Mouse (Mus musculus) lung, embryonic 15.5 days (tissue): Measurements from ENCODE around the gene Lrmda. TPM values are rescaled to one million over a fixed set of nuclear protein-coding genes. Genes with fewer than 3 reads are reported as not detected.

Experiments used
- ATAC-seq: fragments of 200-750 bp; cut with Nextera tagmentation; 2 replicates; pipeline ENCODE4 v1.8.0; 2017; ENCODE audit warnings: moderate number of reproducible peaks, borderline replicate concordance; ENCODE audit not compliant: low FRiP score, low TSS enrichment; ENCODE audit errors: extremely low read depth
- H3K27ac ChIP-seq: fragments of 300-500 bp; sonication (generic); 2 replicates; pipeline ENCODE4 v1.5.1; 2015; ENCODE audit warnings: moderate library complexity, mild to moderate bottlenecking, inconsistent platforms
- H3K27me3 ChIP-seq: fragments of 300-500 bp; sonication (generic); 2 replicates; pipeline ENCODE4 v1.6.1; 2015; ENCODE audit warnings: inconsistent platforms
- H3K36me3 ChIP-seq: fragments of 300-500 bp; sonication (generic); 2 replicates; pipeline ENCODE4 v1.6.1; 2015; ENCODE audit warnings: inconsistent platforms
- H3K4me1 ChIP-seq: fragments of 300-500 bp; sonication (generic); 2 replicates; pipeline ENCODE4 v1.6.1; 2015; ENCODE audit warnings: inconsistent platforms
- H3K4me2 ChIP-seq: fragments of 300-500 bp; sonication (generic); 2 replicates; pipeline ENCODE4 v1.6.1; 2015; ENCODE audit warnings: inconsistent platforms, mild to moderate bottlenecking, moderate library complexity
- H3K4me3 ChIP-seq: fragments of 300-500 bp; sonication (generic); 2 replicates; pipeline ENCODE4 v1.5.1; 2015; ENCODE audit warnings: mild to moderate bottlenecking, inconsistent platforms
- H3K9ac ChIP-seq: fragments of 300-500 bp; sonication (generic); 2 replicates; pipeline ENCODE4 v1.6.1; 2015; ENCODE audit warnings: inconsistent platforms
- H3K9me3 ChIP-seq: fragments of 300-500 bp; sonication (generic); 2 replicates; pipeline ENCODE4 v1.6.1; 2016; ENCODE audit warnings: inconsistent platforms
- WGBS: fragments of 180-500 bp; shearing (Covaris S2); methylation state at CpG from one replicate; pipeline ENCODE4 v1.1.7; 2015; 5-methylcytosine and 5-hydroxymethylcytosine counted together
- polyA plus RNA-seq: library from polyadenylated mRNA; unstranded; fragments of >200 nt; fragmentation: Nextera tagmentation; extraction: Ambion mirVana; gene quantifications from 2 replicates; pipeline ENCODE4 v1.2.1, GENCODE M21; 2015

Gene Lrmda
- polyA plus RNA-seq, 1 experiment from 2014 or later: 0.39 TPM

DNA sequence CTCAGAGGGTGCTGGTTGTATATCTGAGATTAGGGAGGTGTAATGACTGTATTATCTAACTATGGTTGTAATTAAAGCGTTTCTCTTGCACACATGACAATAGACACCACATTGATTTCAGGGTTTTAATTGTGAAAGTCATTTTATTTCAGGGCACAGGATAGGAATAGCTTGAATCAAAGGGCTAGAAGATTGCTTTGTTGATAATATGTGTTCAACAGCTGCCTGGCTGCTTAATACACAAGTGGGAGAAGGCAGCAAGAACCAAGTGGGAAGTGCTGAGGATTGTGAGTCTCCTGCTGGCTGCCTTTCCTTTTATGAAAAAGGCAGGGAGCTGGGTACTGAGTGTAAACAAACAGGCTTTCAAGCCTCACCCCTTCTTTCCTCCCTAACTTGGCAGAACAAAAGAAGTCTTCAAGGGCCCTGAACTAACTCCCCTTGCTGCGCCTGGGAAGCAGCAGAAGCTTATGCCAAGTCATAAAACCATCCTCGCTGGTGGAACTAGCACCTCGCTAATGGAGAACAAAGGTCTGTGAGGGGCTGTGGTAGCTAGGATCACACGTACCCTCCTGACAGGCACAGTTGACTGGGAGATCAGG is 726.5 kb downstream of the Lrmda start:
- Histone ChIP-seq H3K9me3 (no peaks in the 10 kb centered on the region), H3K27me3 (no peaks in the 10 kb centered on the region), H3K36me3 (no peaks in the 10 kb centered on the region), H3K4me1 (peaks cover 35% of the 10 kb centered on the region), H3K4me2 (peak overlapping the region; percentile 25), H3K27ac (peak overlapping the region; percentile 88), H3K9ac (no peak overlapping the region), H3K4me3 (no peak overlapping the region)
- peak; percentile 87 for ATAC-seq
- 6% methylated on average over 5 of the region's 5 CpGs for WGBS

- Histone ChIP-seq H3K4me2 (no peak overlapping the region), H3K4me3 (no peak overlapping the region), H3K27me3 (no peaks in the 10 kb centered on the region), H3K4me1 (peaks cover 43% of the 10 kb centered on the region), H3K27ac (peak overlapping the region; percentile 22), H3K36me3 (no peaks in the 10 kb centered on the region), H3K9me3 (no peaks in the 10 kb centered on the region), H3K9ac (no peak overlapping the region)
- no peak for ATAC-seq
- WGBS: 72% methylated on average over 5 of the region's 5 CpGs
These were observed 728.3 kb downstream of the Lrmda start for GRCm38 (mm10) chr14:22747816-22748215.

DNA sequence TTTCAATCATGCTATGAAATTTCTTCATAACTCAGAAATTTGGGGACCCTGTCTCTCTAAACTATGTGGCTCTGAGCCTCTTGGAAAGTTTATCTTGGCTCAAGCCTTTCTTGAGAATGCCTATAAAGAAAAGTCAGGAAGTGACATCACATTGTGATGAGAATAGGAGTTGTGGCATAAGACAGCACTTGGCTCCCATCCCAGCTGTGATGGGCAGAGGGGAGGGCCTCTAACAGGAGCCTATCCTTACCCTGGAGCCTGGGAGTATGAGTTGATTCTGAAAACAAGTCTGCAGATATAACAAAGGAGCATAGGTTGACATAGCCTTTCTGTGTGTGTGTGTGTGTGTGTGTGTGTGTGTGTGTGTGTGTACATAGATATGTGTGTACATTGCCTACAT is 730.9 kb downstream of the Lrmda start:
- Histone ChIP-seq H3K27me3 (no peaks in the 10 kb centered on the region), H3K9ac (no peak overlapping the region), H3K9me3 (no peaks in the 10 kb centered on the region), H3K4me2 (no peak overlapping the region), H3K27ac (peak overlapping the region; percentile 95), H3K36me3 (no peaks in the 10 kb centered on the region), H3K4me1 (peaks cover 33% of the 10 kb centered on the region), H3K4me3 (no peak overlapping the region)
- no peak for ATAC-seq

DNA sequence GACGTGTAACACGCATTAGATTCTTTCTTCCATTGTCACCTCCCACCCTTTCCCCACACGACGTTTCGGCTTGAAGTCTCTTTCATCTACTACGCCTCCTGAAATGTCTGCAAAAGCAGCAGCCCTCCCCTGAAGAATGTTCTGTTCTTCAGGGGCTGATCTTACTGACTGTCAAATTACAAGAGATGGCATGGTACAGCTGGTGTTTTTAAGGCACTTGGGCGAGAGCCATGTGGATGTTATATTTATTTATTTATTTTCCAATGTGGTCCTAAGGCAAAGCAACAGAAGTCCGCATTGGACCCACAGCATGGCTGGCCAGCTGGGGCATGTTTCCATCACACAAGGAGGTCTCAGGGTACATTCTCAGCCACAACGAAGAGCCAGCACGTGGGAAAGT is 731.8 kb downstream of the Lrmda start:
- H3K27ac ChIP-seq: peak overlapping the region; percentile 95
- no peaks in the 10 kb centered on the region for H3K36me3 ChIP-seq
- no peaks in the 10 kb centered on the region for H3K27me3 ChIP-seq
- peak; percentile 90 for ATAC-seq
- no peak overlapping the region for H3K4me2 ChIP-seq
- WGBS: 35% methylated on average over 10 of the region's 10 CpGs
- no peaks in the 10 kb centered on the region for H3K9me3 ChIP-seq
- peaks cover 25% of the 10 kb centered on the region for H3K4me1 ChIP-seq
- no peak overlapping the region for H3K9ac ChIP-seq
- no peak overlapping the region for H3K4me3 ChIP-seq

DNA sequence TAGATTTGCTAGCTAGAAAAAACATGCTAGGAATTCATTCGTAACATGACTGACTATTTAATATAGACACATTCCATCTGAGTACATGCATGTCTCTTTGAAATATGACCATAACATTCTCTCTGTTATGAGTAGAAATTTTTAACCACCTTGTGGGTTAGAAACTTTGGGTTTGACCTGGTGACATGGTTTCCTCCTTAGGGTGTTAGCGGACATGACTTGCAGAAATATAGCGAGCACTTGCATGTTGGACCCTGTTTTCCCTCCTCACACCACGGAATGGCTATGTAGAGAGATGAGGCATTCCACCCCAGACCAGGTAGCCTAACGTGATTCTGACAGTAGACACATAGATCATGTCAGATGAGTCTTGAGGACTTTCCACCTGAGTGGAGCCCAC is 735.1 kb downstream of the Lrmda start:
- no peak for ATAC-seq
- Histone ChIP-seq H3K4me2 (no peak overlapping the region), H3K9ac (no peak overlapping the region), H3K27me3 (no peaks in the 10 kb centered on the region), H3K4me1 (peaks cover 33% of the 10 kb centered on the region), H3K36me3 (no peaks in the 10 kb centered on the region), H3K27ac (no peak overlapping the region), H3K9me3 (no peaks in the 10 kb centered on the region), H3K4me3 (no peak overlapping the region)
- WGBS: 83% methylated on average over 5 of the region's 5 CpGs

DNA sequence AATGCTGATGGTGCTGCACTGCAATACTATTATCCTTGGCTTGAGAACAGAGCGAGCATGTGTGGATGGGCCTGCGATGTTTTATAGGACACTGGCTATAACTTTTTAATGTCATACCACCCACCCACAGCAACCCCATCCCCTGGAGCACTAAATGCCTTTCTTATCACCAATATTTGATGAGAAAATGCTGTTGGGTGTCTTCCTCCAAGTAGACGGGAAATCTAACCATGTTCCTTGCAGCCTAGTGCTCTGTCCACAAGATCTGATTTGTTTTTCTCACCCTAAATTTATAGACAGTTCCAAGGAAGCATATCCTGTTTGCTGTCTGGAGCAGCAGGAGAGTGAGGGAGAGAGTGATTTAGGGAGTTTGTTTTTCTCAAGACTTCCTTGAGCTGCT is 738.0 kb downstream of the Lrmda start:
- Histone ChIP-seq H3K27me3 (no peaks in the 10 kb centered on the region), H3K36me3 (no peaks in the 10 kb centered on the region), H3K27ac (no peak overlapping the region), H3K4me1 (peaks cover 25% of the 10 kb centered on the region), H3K4me2 (no peak overlapping the region), H3K4me3 (no peak overlapping the region), H3K9ac (no peak overlapping the region), H3K9me3 (no peaks in the 10 kb centered on the region)
- WGBS: 87% methylated on average over 3 of the region's 3 CpGs
- no peak for ATAC-seq

DNA sequence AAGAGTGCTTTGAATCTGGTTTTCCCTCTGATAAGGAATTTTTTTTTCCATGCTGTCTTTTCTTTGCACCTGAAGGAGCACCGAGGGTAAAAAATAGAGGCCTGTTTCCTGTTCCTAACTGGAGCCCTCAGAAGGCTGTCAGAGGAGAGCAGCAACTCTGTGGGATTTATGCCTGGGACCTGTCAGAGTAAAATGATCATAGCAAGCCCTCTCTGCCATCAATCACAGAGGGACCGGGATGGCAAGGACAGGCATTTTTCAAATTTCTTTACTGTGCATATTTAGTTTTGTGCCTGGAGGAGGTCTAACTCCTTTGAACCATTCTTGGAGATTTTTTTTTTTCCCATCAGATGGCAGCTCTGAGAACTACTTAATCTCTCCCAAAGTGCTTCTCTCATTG is 739.7 kb downstream of the Lrmda start:
- Histone ChIP-seq H3K4me2 (no peak overlapping the region), H3K9ac (no peak overlapping the region)
- WGBS: 2% methylated on average over 2 of the region's 2 CpGs

GRCm38 (mm10) chr14:22759673-22760072 is 740.2 kb downstream of the Lrmda start:
- H3K4me2 ChIP-seq: no peak overlapping the region
- peaks cover 25% of the 10 kb centered on the region for H3K4me1 ChIP-seq
- no peaks in the 10 kb centered on the region for H3K9me3 ChIP-seq
- H3K4me3 ChIP-seq: no peak overlapping the region
- H3K36me3 ChIP-seq: no peaks in the 10 kb centered on the region
- peak overlapping the region; percentile 87 for H3K27ac ChIP-seq
- H3K9ac ChIP-seq: no peak overlapping the region
- peak; percentile 64; the same call in 1 of the 2 replicates for ATAC-seq
- no peaks in the 10 kb centered on the region for H3K27me3 ChIP-seq

More for the DNA sequence above, 739.7 kb downstream of the Lrmda start:
- Histone ChIP-seq H3K4me3 (no peak overlapping the region), H3K4me1 (peaks cover 25% of the 10 kb centered on the region), H3K27me3 (no peaks in the 10 kb centered on the region), H3K36me3 (no peaks in the 10 kb centered on the region), H3K9me3 (no peaks in the 10 kb centered on the region), H3K27ac (peak overlapping the region; percentile 87)
- ATAC-seq: no peak

DNA sequence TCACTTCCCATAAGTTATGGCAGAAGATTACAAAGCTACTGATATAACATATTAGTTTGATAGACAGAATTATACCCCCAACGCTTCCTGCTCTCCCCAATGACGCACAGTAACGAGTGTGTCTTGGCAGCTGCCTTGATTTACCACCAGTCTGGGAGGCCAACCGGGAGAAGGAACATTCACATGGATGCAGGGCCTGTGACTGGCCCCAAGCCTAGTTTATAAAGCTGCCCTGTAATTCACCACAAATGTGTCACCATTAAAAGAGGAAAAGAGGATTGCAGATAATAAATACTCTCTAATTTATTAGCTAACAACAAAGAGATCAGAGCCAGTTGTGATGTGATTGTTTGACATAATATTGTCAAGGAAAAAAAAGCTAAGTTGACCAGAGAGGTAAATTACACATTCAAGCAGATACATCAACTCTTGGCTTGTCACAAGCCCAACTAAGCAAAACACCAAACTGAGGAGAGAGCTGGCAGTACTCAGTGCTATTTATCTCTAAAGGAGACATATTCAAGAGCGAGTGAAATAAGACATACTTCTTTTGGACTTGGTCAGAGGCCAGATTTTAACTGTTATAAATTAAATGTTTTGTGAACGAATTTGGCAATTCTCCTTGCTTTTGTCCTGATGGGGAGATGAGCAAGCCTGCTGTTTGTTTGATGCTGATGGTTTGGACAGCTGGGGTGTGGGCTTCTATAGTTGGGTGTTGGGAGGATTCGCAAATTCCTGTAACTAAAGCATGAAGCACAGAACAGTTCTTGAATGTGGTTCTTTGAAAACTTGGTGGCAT is 740.9 kb downstream of the Lrmda start:
- H3K4me2 ChIP-seq: no peak overlapping the region
- H3K27ac ChIP-seq: peak overlapping the region; percentile 87
- no peaks in the 10 kb centered on the region for H3K36me3 ChIP-seq
- no peaks in the 10 kb centered on the region for H3K27me3 ChIP-seq
- ATAC-seq: peak; percentile 95
- WGBS: 32% methylated on average over 7 of the region's 7 CpGs
- H3K4me3 ChIP-seq: no peak overlapping the region
- no peak overlapping the region for H3K9ac ChIP-seq
- H3K9me3 ChIP-seq: no peaks in the 10 kb centered on the region
- peaks cover 25% of the 10 kb centered on the region for H3K4me1 ChIP-seq

- Histone ChIP-seq H3K4me2 (no peak overlapping the region), H3K4me3 (no peak overlapping the region), H3K9me3 (no peaks in the 10 kb centered on the region), H3K9ac (no peak overlapping the region), H3K27me3 (peaks cover 6% of the 10 kb centered on the region), H3K27ac (no peak overlapping the region), H3K36me3 (no peaks in the 10 kb centered on the region), H3K4me1 (peaks cover 22% of the 10 kb centered on the region)
- WGBS: 93% methylated on average over 2 of the region's 2 CpGs
- ATAC-seq: no peak
These were observed 762.2 kb downstream of the Lrmda start for GRCm38 (mm10) chr14:22781709-22782108.

GRCm38 (mm10) chr14:22782365-22782764 is 762.9 kb downstream of the Lrmda start:
- no peaks in the 10 kb centered on the region for H3K9me3 ChIP-seq
- ATAC-seq: no peak
- H3K4me2 ChIP-seq: no peak overlapping the region
- no peak overlapping the region for H3K27ac ChIP-seq
- H3K27me3 ChIP-seq: peaks cover 6% of the 10 kb centered on the region
- H3K9ac ChIP-seq: no peak overlapping the region
- no peak overlapping the region for H3K4me3 ChIP-seq
- 46% methylated on average over 2 of the region's 2 CpGs for WGBS
- H3K4me1 ChIP-seq: peaks cover 22% of the 10 kb centered on the region
- H3K36me3 ChIP-seq: no peaks in the 10 kb centered on the region
